Mouse (Mus musculus) regulatory T cell (primary cell): ENCODE measurements around the gene Cetn3.

Source experiments
- in situ Hi-C: fragments of 300-600 bp; cut with MboI, MseI; formaldehyde crosslinking; loops from one replicate; pipeline ENCODE4 v1.15.1; 2025; ENCODE audit warnings: high pct_unique_total_duplicates

Gene Cetn3

DNA sequence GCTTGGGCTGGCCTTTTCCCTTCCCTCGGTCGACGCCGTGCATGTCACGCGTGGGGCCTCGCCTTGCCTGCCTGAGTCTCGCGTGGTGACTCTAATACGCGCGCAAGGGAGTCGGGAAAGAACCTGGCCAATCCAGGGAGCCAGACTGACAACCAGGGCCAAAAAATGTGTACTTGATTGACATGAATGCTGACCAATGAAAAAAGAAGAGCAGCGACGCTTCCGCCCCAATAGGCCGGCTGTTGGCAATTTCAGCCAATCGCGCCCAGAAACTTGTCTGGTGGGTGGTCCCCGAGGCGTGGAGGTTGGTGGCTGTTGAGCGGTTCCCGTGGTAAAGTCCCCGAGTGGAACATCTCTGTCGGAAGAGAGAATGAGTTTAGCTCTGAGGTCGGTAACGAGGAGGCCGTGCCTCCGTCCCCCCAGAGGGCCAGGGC is at the start of gene Cetn3:
TSS of gene Cetn3 (plus strand) at position 107 of the 434 bp plus-strand sequence.
- in situ Hi-C loops, result no loop called here

DNA sequence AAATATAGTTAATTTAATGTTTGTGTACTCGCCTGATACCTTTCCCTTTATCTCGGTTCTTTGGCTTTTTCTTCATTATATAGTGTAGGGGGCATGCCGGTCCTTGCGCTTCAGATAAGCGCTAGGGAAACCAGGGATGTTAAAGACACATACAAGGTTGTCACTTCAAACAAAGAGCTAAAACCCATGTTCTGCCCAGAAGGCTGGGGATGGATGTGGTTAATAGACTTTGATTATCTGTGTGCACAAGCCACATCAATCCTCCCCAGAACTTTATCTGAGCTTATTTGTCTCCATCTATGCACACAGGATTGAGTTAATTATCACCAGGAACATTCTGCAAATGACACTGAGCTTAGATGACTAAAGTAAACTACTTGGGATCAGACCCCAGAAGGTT is 46.3 kb upstream of the Cetn3 start:
- in situ Hi-C loops, result no loop called here

DNA sequence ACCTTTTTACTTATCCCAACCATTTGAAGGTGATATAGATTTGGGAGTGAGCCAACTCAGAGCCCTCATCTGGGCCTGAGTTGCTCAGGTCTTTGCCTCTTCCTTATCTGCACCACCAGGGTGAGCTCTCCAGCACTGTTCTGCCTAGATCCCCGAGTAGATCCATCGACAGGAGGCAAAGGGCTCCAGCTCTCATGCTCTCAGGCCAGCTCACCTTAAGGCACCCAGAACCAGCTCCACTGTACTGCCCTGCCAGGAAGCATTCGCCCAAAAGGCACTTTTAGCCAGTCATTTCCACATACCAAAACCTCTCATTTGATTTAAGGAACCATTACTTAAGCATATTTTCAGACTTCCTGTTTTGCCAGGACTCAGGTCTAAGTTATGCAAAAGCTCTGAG is 42.0 kb upstream of the Cetn3 start:
- in situ Hi-C loops, result no loop called here

DNA sequence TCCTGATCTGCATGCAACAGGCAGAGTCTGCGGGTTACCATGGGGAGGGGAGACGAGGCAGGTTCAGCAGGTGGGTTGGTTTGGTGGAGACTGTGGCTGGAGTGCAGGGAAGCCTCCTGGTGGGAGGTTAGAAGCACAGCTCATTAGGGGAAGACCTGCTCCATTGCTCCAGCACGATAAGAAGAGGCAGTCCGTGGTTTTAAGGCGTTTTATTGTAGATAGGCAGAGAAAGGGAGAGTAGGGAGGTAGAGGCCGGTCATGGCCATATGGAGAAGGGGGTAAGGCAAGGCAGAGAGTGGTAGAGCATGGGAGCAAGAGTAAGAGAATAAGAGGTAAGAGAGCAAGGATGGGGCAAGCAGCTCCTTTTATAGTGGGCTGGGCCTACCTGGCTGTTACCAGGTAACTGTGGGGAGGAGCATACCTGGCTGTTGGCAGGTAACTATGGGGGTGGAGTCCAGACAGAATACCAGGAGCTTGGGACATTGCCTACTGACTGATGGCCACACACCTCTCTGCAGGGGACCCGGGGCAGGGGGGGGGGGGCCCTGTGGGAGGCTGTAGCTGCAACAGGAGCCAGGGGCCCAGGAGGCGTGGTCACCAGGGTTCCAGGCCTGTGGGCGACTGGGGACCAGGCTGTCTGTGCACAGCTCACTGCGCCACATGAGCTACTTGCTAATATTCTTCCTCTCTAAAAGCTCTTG is 39.3 kb upstream of the Cetn3 start:
- in situ Hi-C loops, result no loop called here

DNA sequence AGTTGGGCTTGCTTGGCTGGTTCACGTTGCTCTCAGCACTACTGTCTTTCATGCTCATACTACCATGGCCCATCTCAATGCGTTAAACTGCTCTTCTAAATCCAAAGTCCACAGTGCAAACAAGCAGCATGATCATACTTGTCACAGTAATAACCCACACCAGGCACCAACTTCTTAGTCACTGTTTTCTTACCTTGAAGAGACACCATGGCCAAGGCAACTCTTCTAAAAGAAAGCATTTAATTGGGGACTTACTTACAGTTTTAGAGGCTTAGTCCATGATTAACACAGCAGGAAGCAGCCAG is 38.8 kb upstream of the Cetn3 start:
- in situ Hi-C loops, result no loop called here

DNA sequence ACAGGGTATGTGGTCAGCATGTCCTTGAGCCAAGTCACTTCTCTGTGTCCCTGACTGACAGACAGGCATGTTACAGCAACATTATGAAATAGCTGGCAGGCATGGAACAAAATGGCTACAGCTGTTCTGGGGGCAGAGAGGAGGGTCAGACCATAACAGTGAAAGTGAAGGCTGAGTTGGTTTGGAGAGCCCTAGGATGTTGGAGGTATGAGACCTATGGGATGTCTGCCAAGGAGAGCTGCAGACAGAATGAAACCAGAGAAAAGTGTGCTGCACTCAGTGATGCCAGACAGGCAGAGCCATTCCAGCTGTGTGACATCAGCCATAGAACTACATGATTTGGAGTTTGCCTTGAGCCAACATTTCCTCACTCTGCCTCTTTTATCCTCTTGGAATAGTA is 28.0 kb upstream of the Cetn3 start:
- in situ Hi-C loops, result no loop called here

DNA sequence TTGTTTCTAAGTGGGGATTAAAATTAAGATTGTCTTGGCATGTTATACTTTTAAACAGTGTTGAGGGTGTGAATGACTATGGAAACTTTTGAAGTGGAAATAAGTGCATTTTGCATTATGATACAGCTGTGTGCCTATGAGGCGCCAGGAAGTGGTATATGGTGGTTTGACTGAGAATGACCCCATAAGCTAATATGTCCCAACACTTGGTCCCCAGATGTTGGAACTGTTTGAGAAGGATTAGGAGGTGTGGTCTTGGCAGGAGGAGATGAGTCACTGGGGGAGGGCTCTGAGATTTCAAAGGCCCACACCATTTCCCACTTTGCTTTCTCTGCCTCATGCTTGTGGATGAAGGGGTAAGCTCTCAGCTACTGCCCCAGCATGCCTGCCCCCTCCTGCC is 27.6 kb upstream of the Cetn3 start:
- in situ Hi-C loops, result no loop called here

DNA sequence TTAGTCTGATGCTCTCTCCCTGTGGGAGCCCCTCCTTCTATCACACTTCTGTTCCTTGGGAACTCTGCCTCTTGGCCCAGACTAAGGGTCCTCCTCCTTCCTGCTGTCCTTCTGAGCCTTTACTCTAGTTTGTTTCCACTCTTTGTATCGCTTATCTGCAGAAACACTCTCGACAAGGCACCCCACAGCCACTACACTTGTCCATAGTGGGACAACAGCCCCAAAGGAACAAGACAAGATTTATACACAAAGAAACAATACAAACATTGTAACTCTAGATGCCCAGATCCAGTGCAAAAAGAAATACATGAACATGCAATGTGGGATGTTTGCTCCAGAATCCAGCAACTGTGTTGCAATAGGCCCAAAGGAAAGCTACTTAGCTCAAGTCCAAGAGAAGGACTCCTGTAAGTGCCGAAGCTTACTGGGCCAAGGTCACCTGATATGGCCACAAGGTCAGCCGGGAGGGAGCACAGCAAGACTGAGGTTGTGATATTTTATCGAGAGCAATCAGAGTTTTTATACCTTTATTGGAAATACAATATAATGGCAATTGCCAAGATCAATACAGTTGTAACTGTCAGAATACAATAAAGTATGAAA is 25.7 kb upstream of the Cetn3 start:
- in situ Hi-C loops, result no loop called here

DNA sequence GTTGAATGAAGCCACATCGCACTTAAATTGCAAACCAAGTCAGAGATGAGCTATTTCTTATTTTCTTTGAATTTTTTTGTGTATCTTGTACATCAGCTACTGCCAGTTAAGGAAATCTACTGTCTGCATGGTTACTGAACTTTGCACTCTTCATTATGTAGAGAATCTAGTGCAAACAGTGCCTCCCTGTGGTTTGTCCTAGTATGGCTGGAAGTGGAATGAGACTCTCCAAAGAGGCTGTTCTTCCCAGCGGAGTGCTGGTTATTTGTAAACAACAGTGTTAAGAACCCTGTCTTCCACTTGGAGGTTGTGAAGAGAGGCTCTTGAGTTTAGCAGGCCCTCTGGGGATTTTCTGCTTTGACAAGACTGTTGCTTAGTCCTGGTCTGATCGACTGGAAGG is 22.5 kb upstream of the Cetn3 start:
- in situ Hi-C loops, result no loop called here

DNA sequence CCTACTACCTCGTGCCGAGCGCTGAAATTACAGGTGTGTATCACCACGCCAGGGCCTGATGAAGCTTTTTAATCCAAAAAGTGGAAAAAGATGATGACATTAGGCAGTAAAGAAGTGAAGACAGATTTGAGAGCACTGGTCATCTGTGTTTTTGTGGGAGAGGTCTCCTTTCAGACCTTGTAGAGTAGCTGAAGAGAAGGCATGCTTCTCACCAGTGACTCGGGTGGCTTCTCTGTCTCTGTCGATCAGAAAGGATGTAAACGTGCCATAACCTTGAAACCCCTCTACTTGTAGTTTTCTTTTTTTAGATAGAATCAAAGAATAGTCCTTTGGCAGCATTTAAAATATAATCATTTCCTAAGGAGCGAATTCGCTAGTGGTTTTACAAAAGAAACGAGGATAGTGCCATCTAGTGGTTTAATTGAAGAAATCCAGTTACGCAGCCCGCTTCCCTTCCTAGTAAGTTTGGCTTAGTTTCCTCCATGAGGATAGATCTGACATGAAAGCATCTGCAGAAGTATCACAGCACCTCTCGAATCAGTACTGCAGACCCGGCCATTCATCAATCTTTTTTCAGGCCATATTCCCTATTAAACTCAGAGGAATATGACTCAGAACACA is 21.2 kb upstream of the Cetn3 start:
- in situ Hi-C loops, result no loop called here

DNA sequence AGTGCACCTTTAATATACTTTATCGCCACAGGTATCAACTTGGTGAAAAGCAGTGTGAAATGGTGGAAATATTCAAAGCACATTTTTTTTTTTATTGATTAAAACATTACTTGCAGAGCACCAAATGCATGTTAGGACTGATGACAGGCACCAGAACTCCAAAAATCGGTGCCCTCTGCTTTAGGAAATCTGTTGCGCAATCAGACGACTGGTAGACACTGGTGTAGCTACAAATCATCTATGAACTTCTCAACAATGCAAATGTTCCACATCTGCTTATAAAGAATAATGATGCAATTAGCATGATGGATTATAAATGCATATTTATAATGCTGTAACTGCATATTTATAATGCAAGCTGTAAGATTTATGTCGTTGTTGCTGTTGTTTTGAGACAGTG is 18.7 kb upstream of the Cetn3 start:
- in situ Hi-C loops, result no loop called here

DNA sequence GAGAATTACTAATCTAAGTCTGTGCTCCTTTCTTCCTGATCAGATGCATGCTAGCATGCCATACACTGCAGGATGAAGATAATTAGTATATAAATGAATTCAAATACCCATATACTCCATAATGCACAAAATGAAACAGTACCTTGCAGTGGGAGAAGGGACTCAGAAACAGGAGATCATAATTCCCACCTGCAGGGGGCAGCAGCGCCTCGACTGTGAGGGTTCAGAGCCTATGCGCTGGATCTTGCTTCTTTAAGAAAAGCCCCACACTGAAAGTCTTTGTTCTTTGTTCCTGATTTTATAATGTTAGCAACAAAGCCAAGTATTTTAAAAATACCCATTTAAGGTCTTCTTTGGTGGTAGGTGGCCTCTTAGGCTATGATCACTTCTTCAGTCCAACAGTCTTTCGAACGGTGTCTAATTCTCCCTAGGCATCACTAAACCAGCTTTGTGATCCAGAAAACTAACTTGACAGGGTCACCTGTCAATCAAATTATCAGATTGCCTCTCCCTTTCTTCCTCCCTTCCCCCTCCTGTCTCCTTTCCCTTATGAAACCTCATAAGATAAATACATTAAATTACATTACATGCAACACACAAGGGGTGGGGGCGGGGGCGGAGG is 15.7 kb upstream of the Cetn3 start:
- in situ Hi-C loops, result loop anchor here (5.0 kb wide), 2 partner anchors 80 to 330 kb away; no protein-coding TSS in a partner anchor

DNA sequence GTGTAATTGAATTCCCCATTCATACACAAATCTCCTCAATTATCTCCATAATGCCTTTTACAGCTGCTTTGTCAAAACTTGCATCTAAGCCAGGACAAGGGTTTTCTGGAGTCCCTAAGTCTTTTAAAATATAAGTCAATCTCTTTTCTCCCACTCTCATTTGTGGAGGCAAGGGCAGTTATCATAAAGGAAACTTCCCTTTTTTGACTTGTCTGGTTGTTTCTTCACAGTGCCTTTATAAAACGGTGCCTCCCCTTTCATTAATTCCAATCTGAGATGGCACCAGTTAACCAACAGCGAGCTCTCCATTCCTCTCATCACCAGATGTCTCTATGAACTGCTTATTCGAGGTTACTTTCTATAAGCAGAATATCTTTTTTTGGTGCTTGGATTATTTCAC is 6.7 kb upstream of the Cetn3 start:
- in situ Hi-C loops, result loop anchor here (5.0 kb wide), 1 partner anchor 604 kb away; no protein-coding TSS in a partner anchor

DNA sequence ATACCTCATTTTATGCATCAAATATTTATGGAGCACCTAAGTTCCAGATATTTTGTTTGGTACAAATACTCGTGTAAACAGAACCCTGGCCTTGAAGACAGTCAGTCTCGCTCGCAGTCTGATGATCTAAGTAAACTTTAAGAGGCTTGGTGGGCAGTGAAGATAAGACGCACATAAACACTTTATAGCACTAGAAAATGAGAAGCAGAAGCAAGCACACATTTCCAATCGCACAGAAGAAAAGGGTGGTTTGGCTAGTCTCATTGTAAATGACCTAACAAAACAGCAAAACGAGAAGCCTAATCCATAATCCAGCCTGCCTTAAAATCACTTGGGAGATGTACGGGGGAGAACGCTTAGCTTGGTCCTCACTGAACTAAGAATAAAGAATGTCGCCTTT is 402 bp upstream of the Cetn3 start:
- in situ Hi-C loops, result no loop called here

DNA sequence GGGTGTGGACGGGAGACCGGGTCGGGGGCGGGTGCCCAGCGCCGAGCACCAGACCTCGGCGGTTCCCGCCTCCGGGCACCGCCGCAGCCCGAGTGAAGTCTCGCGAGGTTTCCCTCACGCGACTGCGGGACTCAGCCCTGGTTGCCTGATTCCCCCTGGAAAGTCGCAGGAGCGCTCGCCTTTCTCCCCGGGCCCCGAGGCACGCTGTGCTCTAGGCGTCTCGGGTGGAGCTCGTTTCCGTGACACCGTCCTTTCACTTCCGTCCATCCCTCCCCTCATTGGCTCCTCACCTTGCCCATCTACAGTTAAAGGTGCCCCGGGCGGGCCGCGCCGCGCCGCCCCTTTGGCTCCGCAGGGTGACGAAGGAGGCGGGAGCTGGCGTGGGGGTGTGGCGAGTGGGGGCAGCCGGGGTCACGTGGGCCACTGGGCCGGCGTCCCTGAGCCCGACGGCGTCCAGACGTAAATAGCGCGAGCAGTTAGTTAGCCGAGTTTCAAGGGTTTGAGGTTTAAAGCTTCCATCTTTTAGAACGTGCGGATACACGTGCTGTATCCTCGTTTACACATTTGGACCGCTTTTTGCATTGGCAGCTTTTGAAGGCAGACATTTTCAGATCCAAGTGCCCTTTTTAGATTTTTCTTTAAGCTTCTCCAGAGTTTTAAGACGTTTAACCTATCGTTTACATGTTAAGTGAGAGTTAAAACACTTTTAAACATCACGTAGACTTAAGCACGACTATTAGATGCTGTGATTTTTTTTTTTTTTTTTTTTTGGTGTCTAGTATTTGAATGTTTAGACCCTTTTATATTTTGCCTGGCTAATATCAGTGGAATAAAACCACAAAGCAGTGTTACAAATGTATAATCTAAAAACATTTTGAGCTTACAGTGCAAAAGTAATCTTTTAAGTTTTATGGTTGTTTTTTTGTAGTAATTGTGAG is 797 bp downstream of the Cetn3 start:
- in situ Hi-C loops, result no loop called here

DNA sequence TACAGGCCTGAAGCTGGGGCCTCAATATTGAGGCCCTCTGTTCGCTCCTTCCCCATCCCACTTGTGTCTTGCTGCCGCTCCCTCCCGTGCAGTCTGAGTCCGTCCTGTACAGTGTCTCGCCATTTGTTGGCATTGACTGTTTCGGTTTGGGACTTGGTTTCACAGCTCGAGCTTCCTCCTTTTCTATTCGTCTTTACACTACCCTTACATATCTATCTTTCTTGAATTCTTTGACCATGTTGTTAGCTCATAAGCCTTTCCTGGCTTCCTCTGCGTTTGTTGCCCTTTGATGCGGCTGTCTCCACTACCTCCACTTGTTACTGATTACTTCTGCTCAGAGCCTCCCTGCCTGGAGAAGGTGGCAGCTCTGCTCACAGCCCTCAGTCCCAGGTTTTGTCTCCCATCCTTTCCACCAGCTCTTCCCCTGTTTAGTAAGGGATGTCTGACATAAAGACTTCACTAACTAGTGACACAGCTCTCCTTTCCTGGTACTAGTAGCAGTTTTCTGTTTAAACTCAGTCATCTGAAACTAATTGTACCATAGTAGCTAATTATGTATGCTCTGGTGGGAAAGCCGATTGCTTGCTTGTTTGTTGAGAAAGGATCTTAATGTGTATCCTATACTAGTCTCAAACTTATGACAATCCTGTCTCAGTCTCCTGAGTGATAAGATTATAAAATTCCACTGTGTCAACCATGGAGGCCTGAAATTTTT is 3.0 kb downstream of the Cetn3 start:
- in situ Hi-C loops, result no loop called here

DNA sequence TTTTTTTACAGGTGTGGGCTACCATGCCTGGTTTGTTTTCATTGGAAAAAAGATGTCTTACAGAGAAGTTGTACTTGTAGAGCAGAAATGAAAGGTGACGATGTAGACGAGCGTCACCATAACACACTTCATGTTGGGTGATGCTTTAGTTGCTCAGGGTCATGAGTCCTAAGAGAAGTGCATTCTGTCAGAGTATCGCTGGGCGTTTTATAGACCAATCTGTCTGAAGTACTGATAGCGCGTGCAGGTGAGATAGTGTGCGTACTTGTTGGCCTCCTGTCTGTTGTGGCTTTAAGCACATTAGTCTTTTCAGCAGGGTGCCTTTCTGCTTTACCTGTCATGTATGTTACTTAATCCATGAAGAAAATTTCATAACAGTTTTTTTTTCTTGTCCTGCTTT is 7.3 kb downstream of the Cetn3 start:
- in situ Hi-C loops, result no loop called here

DNA sequence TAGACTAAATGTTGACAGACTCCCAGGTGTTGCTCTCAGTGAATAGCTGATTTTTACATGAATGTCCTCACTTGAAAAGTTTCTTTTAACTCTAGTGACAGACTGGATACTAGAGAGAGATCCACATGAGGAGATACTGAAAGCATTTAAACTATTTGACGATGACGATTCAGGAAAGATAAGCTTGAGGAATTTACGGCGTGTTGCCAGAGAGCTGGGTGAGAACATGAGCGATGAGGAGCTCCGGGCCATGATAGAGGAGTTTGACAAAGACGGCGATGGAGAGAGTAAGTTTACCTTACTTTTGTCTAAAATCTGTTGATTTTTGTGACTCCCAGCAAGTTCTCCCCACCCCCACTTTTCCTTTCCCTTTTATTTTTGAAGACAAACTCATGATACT is 9.0 kb downstream of the Cetn3 start:
- in situ Hi-C loops, result no loop called here

DNA sequence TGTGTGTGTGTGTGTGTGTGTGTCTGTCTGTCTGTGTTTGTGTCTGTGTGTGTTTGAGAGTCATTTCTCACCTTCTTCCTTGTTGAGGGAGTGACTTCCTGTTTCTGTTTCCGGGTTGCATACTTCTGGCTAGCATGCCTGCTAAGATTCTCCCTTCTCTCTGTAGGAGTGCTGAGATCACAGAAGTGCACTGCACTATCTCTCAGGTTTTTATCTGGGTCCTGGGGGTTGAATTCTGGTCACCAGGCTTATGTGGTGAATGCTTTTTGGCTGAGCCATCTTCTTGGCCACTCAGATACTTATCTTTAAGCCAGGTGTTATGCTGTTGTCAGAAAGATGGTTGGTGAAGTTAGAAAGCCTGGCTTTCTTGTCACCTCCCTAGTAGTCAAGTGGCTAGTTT is 11.0 kb downstream of the Cetn3 start:
- in situ Hi-C loops, result no loop called here

DNA sequence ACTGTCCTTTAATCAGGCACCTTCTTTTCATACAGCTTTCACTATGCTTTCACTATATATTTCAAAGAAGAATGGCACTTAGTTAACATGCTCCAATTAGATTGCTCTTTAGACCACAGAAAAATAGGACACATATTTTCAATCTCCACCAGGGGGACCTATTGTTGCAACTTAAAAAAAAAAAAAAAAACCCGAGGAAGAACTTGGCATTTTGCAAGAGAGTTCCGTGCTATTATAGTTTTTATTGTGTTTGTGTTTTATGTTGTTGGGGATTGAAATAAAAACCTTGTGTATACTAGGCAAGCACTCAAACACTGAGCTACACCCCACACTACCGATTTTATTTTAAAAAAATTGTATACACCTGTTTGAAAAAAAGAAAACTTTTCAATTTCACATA is 18.2 kb downstream of the Cetn3 start:
- in situ Hi-C loops, result no loop called here

DNA sequence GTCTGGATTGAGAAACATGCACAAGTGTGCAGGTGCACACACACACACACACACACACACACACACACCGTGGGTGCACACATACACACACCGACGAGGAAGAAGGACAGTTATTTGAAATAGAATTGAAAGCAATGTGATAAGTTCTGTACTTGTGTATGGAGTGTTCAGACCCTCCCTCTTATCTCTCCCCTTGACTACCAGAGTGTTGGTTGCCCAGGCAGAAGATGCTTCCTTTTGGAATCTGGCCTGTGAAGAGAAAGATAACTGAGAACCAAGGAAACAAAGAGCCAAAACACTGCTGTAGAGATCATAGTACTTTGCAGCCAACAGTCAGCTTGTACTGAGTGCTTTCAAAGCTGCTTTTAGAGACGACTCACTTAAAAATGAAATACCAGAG is 20.8 kb downstream of the Cetn3 start:
- in situ Hi-C loops, result no loop called here
